Mouse (Mus musculus): Measurements from ENCODE around the gene Kat8. TPM values are rescaled to one million over a fixed set of nuclear protein-coding genes. Genes with fewer than 3 reads are reported as not detected.

Kat8 gene
- 8.6 TPM for polyA plus RNA-seq (2014; fragmentation: Illumina TruSeq; extraction: RNeasy Lipid Tissue Mini Kit (QIAGEN cat#74804); ENCODE audit: low read depth, low replicate concordance)

DNA sequence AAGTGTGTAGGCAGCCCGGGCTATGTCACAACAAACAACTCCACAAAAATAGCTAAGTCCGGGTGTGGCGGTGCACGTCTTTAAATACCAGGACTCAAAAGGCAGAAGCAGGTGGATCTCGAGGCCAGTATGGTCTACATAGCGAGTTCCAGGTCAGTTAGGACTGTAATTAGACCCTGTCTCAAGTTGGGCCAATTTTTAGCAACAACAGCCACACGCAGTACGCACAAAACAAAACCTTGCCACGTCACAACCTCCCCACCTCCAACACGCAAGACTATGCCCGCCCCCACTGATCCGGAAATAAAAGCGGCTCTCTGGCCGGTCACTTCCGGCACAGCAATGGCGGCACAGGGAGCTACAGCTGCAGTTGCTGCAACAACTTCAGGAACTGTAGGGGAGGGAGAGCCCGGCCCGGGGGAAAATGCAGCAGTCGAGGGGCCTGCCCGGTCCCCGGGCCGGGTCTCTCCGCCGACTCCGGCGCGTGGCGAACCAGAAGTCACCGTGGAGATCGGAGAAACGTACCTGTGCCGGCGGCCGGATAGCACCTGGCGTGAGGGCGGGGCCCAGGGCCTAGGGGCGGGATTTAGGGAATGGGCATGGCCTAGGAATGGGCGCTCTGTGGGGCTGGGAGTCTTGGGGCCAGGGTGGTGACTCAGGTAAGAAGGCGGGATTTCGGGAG is at the start of gene Kat8:
Gene Kat8, plus strand, starts transcription at position 327 of the 682 bp plus-strand sequence.

DNA sequence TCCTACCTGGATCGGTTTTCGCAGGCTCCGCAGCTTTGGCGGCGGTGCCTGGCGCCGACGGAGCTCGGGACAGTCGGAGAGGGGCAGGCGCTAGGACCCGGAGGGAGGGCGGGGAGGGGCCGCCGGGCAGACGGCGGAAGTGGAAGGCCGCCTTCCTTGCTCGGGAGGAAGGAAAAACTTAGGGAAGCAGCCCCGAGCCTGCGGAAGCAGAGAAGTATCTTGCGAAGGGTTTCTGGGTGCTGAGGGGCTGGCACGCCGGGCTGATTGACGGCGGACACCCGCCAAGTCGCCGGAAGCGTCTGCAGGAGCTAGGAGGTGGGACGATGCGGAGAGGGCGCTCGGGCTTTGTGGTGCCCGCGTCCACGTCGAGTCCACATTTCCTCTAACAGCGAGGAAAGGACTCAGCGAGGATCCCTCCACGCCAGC is 36.3 kb upstream of the Kat8 start, which contains the start of gene Zfp646:
Gene Zfp646, plus strand, starts transcription at position 181 of the 426 bp plus-strand sequence.

DNA sequence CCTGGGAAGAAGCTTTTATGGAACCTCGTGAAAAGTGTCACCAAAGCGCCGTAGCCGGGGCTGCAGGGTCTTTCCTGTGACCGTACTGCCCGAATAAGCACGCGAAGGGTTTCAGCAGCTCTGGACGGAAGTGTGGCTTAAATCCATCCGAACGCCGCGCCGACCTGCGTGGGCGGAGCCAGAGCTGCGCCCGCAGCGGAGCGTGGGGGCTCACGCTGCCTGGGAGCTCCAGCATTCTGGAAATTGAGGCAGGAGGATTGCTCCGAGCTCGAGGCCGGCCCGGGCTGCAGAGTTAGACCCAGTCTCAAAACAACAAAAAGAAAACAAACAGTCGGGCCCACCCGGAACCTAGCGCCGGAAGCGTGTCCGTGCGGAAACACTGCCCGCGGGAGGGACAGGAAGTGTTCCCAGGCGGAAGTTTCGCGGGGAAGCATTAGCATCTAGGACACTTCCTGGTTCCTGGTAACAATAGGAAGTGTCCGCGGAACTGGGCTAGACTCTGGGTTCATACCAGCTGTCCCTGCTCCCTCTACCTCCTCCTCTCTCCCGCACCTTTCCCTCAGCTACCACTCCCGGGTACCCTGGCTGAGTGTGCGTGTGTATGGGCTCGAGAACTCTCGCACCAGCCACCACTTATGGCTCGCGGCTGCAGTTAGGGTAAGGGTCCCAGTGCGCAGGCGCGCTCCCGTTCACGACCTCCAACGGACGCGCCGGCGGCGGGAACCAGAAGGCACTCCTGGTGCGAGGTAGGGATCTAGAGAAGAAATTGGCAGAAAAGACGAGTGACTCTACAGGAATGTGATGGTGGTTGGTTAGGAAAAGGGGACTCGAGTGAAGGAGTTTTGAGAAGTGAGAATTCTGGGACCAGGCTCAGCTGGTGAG is 35.6 kb upstream of the Kat8 start, which contains the start of gene Zfp668:
Gene Zfp668, minus strand, starts transcription at position 362 of the 882 bp plus-strand sequence.

DNA sequence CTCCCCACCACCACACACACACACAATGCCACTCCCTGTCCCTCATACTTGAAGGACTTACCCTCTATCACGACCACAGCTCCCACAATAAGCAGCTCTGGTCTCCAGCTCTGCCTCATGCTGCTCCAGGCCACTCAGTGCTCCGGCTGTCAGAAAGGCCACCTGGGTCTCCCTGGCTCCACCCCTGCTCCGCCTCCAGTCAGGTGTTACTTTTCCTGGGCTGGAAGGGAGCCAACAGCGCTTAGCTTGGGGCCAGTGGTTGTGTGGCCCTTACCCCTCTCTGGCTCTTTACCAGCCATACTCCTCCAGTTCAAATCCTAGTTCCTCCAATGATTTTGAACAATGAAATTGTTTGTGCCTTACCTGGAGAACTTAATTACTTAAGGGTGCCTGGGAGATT is 21.5 kb upstream of the Kat8 start, which contains the start of gene Prss53:
Gene Prss53, minus strand, starts transcription at position 173 of the 400 bp plus-strand sequence.

DNA sequence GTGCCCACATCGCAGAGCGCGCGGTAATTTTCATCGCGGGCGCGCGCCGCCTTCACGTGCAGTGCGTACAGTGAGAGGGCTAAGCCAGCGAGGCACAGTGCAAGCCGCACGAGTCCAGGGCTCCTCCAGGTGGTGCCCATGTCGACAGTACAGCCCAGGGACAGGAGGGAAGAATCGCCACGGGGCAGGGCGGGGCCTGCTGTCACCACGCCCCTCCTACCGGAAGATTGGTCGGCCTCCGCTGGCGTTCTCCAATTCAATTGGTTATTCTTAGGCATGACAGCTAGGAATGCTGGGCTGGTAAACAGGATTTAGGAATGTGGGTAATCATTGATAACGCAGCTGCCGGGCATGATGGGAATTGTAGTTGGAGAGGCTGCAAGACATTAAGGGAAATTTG is 16.9 kb upstream of the Kat8 start, which contains the start of the genes Gm21974 and Vkorc1:
Gene Gm21974, minus strand, starts transcription at position 13 of the 400 bp plus-strand sequence.
Gene Vkorc1, minus strand, starts transcription at position 176 of the 400 bp plus-strand sequence.

DNA sequence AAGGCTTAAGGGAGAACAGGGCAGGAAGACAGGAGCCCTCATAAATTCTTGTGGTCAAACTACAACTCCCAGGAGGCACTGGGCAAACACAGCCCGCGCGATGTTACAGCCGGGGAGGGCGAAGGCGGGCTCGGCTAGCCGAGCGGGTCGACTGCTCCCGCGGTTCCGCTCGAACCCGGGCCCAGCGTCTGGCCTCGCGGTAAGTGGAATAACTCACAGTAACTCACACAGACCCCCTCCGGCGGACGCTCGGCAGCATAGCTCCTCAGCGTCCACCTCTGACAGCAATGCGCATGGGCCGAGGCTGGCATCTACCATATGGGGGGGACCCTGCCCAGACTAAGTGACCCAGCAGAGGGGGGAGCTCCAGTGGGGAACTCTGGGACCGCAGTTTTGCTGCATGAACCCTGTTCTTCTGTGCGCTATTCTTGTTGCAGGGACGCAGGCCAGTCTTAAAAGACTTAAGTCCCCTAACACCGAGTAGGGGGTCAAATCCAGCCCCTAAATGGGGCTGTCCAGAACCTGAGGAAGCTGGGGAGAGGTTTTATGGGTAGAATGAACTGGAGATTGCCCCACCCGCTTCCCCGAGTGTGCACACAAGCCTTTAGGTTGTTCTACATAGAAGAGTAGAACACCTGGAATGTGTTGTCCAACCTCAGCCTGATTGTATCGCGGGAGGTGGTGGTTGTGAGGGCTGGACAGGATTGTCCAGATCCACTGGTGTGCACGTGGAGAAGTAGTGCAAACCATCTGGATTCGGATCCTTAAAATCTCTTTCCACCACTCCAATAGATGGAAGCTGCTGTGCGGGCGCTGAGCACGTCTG is 8.1 kb upstream of the Kat8 start, which contains the start of gene Bckdk:
Gene Bckdk, plus strand, starts transcription at position 112 of the 826 bp plus-strand sequence.

DNA sequence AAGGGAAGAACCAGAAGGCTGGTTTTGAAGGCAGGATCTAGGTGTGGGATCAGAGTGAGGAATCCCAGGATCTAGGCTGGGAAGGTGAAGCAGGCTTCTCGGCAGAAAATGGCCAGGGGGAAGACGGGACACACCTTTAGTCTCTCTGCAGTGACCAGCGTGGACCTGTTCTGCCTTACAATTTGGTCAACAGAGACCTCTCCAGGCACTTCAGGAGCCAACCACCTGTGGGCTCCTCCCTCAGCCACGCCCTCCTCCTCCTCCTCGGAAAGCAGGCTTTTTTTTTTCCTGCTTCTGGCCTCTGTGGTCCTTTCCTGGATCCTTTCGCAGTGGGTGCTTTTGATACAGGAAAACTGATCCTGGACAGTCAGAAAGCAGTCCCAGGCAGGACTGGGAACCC is 17.6 kb downstream of the Kat8 start, which contains the start of gene Prss8:
Gene Prss8, minus strand, starts transcription at position 182 of the 400 bp plus-strand sequence.

DNA sequence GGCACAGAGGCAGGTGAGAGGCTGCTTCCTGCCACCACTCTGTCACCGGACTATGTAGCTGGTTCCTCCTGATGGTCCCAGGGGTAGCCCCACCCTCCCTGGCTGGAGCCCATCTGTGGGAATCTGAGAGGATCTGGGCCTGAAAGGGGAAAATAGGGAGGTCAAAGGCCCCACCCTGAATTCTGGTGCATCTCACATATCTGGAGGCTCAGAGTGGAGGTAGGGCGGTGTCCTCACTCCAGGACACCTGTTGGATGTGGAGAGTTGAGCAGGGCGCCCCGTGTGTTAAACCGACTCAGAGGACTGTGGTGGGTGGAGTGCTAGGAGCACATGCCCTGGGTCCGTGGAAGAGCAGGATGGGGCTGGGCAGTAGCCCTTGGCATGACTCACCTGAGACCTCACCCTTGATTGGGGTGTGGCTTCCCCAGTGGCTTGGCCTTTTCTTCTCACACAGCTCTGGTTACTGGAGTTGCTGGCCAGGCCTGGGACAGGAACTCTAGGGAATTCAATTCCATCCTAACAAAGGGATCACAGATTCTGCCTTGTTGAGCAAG is 34.2 kb downstream of the Kat8 start, which contains the start of gene Prss36:
Gene Prss36, minus strand, starts transcription at position 256 of the 554 bp plus-strand sequence.

DNA sequence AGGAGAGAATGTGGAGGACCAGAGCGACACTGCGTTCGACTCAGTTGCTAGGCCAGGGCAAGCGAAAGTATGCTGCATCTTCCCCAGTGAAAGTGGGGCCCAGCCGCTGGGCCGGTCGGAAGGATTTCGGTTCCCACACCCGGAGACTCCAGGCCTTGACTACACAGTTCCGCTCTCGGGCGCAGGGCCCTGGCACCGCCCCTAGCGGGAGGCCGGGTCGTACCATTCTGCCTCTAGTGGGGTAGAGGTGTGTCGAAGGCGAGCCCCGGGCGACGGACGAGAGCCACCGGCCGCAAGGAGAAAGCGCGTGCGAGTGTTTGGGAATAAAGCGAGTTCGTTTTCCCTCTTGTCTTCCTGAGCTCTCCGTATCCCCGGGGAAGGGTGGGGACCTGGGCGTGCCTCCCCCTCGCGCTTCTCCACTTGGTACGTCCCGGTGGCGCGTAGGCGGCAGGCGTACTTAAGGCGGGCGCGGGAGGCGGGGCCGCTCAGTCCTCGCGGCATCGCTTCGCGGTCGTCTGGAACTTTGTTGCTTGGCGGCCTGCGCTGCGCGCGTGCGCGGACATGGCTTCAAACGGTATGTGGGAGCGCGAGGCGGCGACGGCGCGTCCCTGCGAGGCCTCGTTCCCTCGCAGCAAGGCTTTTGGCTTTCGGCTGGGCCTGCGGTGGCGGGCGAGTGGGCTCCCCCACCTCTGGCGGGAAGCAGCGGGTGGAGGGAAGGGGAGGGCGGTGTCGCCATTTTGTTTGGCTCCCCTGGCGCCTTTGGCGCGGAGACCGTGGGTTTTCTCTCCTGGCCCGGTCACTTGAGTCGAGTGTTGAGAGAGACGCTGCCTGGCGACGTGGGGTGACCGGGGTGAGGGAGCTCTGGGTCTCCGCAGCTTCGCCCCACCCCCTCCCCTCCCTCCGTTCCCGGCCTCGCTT is 54.9 kb downstream of the Kat8 start, which contains the start of gene Fus:
Gene Fus, plus strand, starts transcription at position 454 of the 918 bp plus-strand sequence.

Other genes with a start within 250 kb of the Kat8 start
- gene Bcl7c, start 203.6 kb upstream of the Kat8 start, polyA plus RNA-seq (2014; fragmentation: Illumina TruSeq; extraction: RNeasy Lipid Tissue Mini Kit (QIAGEN cat#74804); ENCODE audit: low read depth, low replicate concordance): 0.26 TPM
- gene Ctf1, start 199.8 kb upstream of the Kat8 start, polyA plus RNA-seq (2014; fragmentation: Illumina TruSeq; extraction: RNeasy Lipid Tissue Mini Kit (QIAGEN cat#74804); ENCODE audit: low read depth, low replicate concordance): 5.0 TPM
- gene Ctf2, start 180.3 kb upstream of the Kat8 start, polyA plus RNA-seq (2014; fragmentation: Illumina TruSeq; extraction: RNeasy Lipid Tissue Mini Kit (QIAGEN cat#74804); ENCODE audit: low read depth, low replicate concordance): not detected
- gene Fbxl19, start 168.0 kb upstream of the Kat8 start, polyA plus RNA-seq (2014; fragmentation: Illumina TruSeq; extraction: RNeasy Lipid Tissue Mini Kit (QIAGEN cat#74804); ENCODE audit: low read depth, low replicate concordance): 0.21 TPM
- gene Orai3, start 142.7 kb upstream of the Kat8 start, polyA plus RNA-seq (2014; fragmentation: Illumina TruSeq; extraction: RNeasy Lipid Tissue Mini Kit (QIAGEN cat#74804); ENCODE audit: low read depth, low replicate concordance): 4.0 TPM
- gene Setd1a, start 135.8 kb upstream of the Kat8 start, polyA plus RNA-seq (2014; fragmentation: Illumina TruSeq; extraction: RNeasy Lipid Tissue Mini Kit (QIAGEN cat#74804); ENCODE audit: low read depth, low replicate concordance): 1.6 TPM
- gene Gm49388, start 126.9 kb upstream of the Kat8 start, polyA plus RNA-seq (2014; fragmentation: Illumina TruSeq; extraction: RNeasy Lipid Tissue Mini Kit (QIAGEN cat#74804); ENCODE audit: low read depth, low replicate concordance): not detected
- 305 TPM for gene Hsd3b7, start 111.9 kb upstream of the Kat8 start, polyA plus RNA-seq (2014; fragmentation: Illumina TruSeq; extraction: RNeasy Lipid Tissue Mini Kit (QIAGEN cat#74804); ENCODE audit: low read depth, low replicate concordance)
- 12.3 TPM for gene Stx4a, start 88.2 kb upstream of the Kat8 start, polyA plus RNA-seq (2014; fragmentation: Illumina TruSeq; extraction: RNeasy Lipid Tissue Mini Kit (QIAGEN cat#74804); ENCODE audit: low read depth, low replicate concordance)
- 3.2 TPM for gene Stx1b, start 88.0 kb upstream of the Kat8 start, polyA plus RNA-seq (2014; fragmentation: Illumina TruSeq; extraction: RNeasy Lipid Tissue Mini Kit (QIAGEN cat#74804); ENCODE audit: low read depth, low replicate concordance)
- gene Zfp646, start 36.3 kb upstream of the Kat8 start, polyA plus RNA-seq (2014; fragmentation: Illumina TruSeq; extraction: RNeasy Lipid Tissue Mini Kit (QIAGEN cat#74804); ENCODE audit: low read depth, low replicate concordance): 1.8 TPM
- gene Zfp668, start 35.7 kb upstream of the Kat8 start, polyA plus RNA-seq (2014; fragmentation: Illumina TruSeq; extraction: RNeasy Lipid Tissue Mini Kit (QIAGEN cat#74804); ENCODE audit: low read depth, low replicate concordance): 0.21 TPM
- 0.24 TPM for gene Prss53, start 21.5 kb upstream of the Kat8 start, polyA plus RNA-seq (2014; fragmentation: Illumina TruSeq; extraction: RNeasy Lipid Tissue Mini Kit (QIAGEN cat#74804); ENCODE audit: low read depth, low replicate concordance)
- not detected for gene Gm21974, start 17.1 kb upstream of the Kat8 start, polyA plus RNA-seq (2014; fragmentation: Illumina TruSeq; extraction: RNeasy Lipid Tissue Mini Kit (QIAGEN cat#74804); ENCODE audit: low read depth, low replicate concordance)
- gene Vkorc1, start 16.9 kb upstream of the Kat8 start, polyA plus RNA-seq (2014; fragmentation: Illumina TruSeq; extraction: RNeasy Lipid Tissue Mini Kit (QIAGEN cat#74804); ENCODE audit: low read depth, low replicate concordance): 252 TPM
- gene Bckdk, start 8.4 kb upstream of the Kat8 start, polyA plus RNA-seq (2014; fragmentation: Illumina TruSeq; extraction: RNeasy Lipid Tissue Mini Kit (QIAGEN cat#74804); ENCODE audit: low read depth, low replicate concordance): 1.1 TPM
- not detected for gene Prss8, start 17.6 kb downstream of the Kat8 start, polyA plus RNA-seq (2014; fragmentation: Illumina TruSeq; extraction: RNeasy Lipid Tissue Mini Kit (QIAGEN cat#74804); ENCODE audit: low read depth, low replicate concordance)
- gene Prss36, start 34.2 kb downstream of the Kat8 start, polyA plus RNA-seq (2014; fragmentation: Illumina TruSeq; extraction: RNeasy Lipid Tissue Mini Kit (QIAGEN cat#74804); ENCODE audit: low read depth, low replicate concordance): 0.37 TPM
- 200 TPM for gene Fus, start 54.9 kb downstream of the Kat8 start, polyA plus RNA-seq (2014; fragmentation: Illumina TruSeq; extraction: RNeasy Lipid Tissue Mini Kit (QIAGEN cat#74804); ENCODE audit: low read depth, low replicate concordance)
- gene Pycard, start 81.4 kb downstream of the Kat8 start, polyA plus RNA-seq (2014; fragmentation: Illumina TruSeq; extraction: RNeasy Lipid Tissue Mini Kit (QIAGEN cat#74804); ENCODE audit: low read depth, low replicate concordance): 0.61 TPM
- gene Trim72, start 91.4 kb downstream of the Kat8 start, polyA plus RNA-seq (2014; fragmentation: Illumina TruSeq; extraction: RNeasy Lipid Tissue Mini Kit (QIAGEN cat#74804); ENCODE audit: low read depth, low replicate concordance): not detected
- gene Itgam, start 150.1 kb downstream of the Kat8 start, polyA plus RNA-seq (2014; fragmentation: Illumina TruSeq; extraction: RNeasy Lipid Tissue Mini Kit (QIAGEN cat#74804); ENCODE audit: low read depth, low replicate concordance): 0.42 TPM
- gene Gm49368, start 150.2 kb downstream of the Kat8 start, polyA plus RNA-seq (2014; fragmentation: Illumina TruSeq; extraction: RNeasy Lipid Tissue Mini Kit (QIAGEN cat#74804); ENCODE audit: low read depth, low replicate concordance): not detected
- gene Itgax, start 217.0 kb downstream of the Kat8 start, polyA plus RNA-seq (2014; fragmentation: Illumina TruSeq; extraction: RNeasy Lipid Tissue Mini Kit (QIAGEN cat#74804); ENCODE audit: low read depth, low replicate concordance): 0.29 TPM
- not detected for gene Itgad, start 241.9 kb downstream of the Kat8 start, polyA plus RNA-seq (2014; fragmentation: Illumina TruSeq; extraction: RNeasy Lipid Tissue Mini Kit (QIAGEN cat#74804); ENCODE audit: low read depth, low replicate concordance)

All from liver, adult 10 weeks (tissue).